8 mouse cellular contexts compared by ENCODE assay signal in genomic region chr10:85957464-85957950, GRCm38 (mm10). TPM values are rescaled to one million over a fixed set of nuclear protein-coding genes. Genes with fewer than 3 reads are reported as not detected.
DNase-seq lines count a peak whose midpoint lies in the region; ATAC-seq and TF ChIP-seq lines count a peak whose summit lies in the region.

Gene Rtcb (minus strand): TSS chr10:85957823.

- H3K4me2 ChIP-seq in hindbrain, postnatal 0 days (ENCODE audit: low read depth, low read length), result peak within 1 kb of the TSS; percentile 61

- no peaks in the 10 kb centered on the region for H3K27me3 ChIP-seq in hindbrain, postnatal 0 days (ENCODE audit: insufficient read depth, low read length)

- H3K9ac ChIP-seq in hindbrain, postnatal 0 days (replicated peaks; ENCODE audit: low read length), result peak within 1 kb of the TSS; percentile 88

- peaks cover 3% of the 10 kb centered on the region; the same call in 1 of the 2 replicates for H3K4me1 ChIP-seq in hindbrain, postnatal 0 days (ENCODE audit: insufficient read depth, low read length)

- DNase-seq in ZHBTc4 (ENCODE audit: low read depth, low spot score), result peak; percentile 96
- DNase-seq in gastrocnemius, adult 2 months, result peak; percentile 98
- DNase-seq in hindbrain, postnatal 0 days (ENCODE audit: low spot score), result peak; percentile 98
- peak; percentile 98 to 100 for DNase-seq in left cerebral cortex, adult 2 months (ENCODE audit: extremely low spot score in 1 of 2, low spot score in 2 of 2)
- peak; percentile 98 to 100 for DNase-seq in right cerebral cortex, adult 2 months (ENCODE audit: low spot score in 2 of 2)
- peak; percentile 99 for DNase-seq in urinary bladder, postnatal 14 days (ENCODE audit: low spot score)

- peak within 1 kb of the TSS; percentile 92 for H3K27ac ChIP-seq in gastrocnemius, adult 2 months
- H3K27ac ChIP-seq in hindbrain, postnatal 0 days, result peak within 1 kb of the TSS; percentile 86
- H3K27ac ChIP-seq in left cerebral cortex, adult 2 months, result peak within 1 kb of the TSS; percentile 89

- under 1% methylated on average over 38 of the region's 38 CpGs for WGBS in hindbrain, postnatal 0 days

- no peaks in the 10 kb centered on the region for H3K9me3 ChIP-seq in hindbrain, postnatal 0 days (ENCODE audit: low read length)

- intact Hi-C loops in gastrocnemius, adult 2 months (cut with DNase I), result loop anchor here (5.0 kb wide), 2 partner anchors 40 to 65 kb away; partner anchors contain the start of genes Fbxo7 and Prdm4
- intact Hi-C loops in left cerebral cortex, adult 2 months (cut with DNase I), result no loop called here

- H3K4me3 ChIP-seq in gastrocnemius, adult 2 months, result peak within 1 kb of the TSS; percentile 80
- peak within 1 kb of the TSS; percentile 95 for H3K4me3 ChIP-seq in hindbrain, postnatal 0 days (ENCODE audit: low read length)
- H3K4me3 ChIP-seq in left cerebral cortex, adult 2 months, result peak within 1 kb of the TSS; percentile 59

- H3K36me3 ChIP-seq in hindbrain, postnatal 0 days (ENCODE audit: insufficient read depth, low read length), result peaks cover 10% of the 10 kb centered on the region; the same call in 1 of the 2 replicates

- no peak for TF ChIP-seq CTCF in gastrocnemius, adult 2 months (IDR thresholded peaks at IDR 0.05)
- TF ChIP-seq CTCF in hindbrain, postnatal 0 days (IDR thresholded peaks at IDR 0.05; ENCODE audit: low read depth), result no peak
- TF ChIP-seq CTCF in left cerebral cortex, adult 2 months (IDR thresholded peaks at IDR 0.05), result no peak

- ATAC-seq in common myeloid progenitor, adult 5-6 weeks (replicated peaks; ENCODE audit: low read depth, poor library complexity, severe bottlenecking), result peak; percentile 97
- peak; percentile 92 for ATAC-seq in hindbrain, postnatal 0 days
- ATAC-seq in megakaryocyte, adult 5-6 weeks (ENCODE audit: poor library complexity, severe bottlenecking), result peak; percentile 99

RNA-seq across cellular contexts. Expression of gene Rtcb, which starts in this region (rescaled TPM):
- total RNA-seq in common myeloid progenitor, adult 5-6 weeks (2017), result 176 and 191 TPM in 2 replicates
- total RNA-seq in gastrocnemius, adult 2 months (2021), result 10 to 100 TPM; 44.0 to 48.4 TPM
- total RNA-seq in hindbrain, postnatal 0 days (2014; rRNA removed), result 90.8 and 91.8 TPM in 2 replicates
- polyA plus RNA-seq in hindbrain, postnatal 0 days (2015; fragmentation: Nextera tagmentation; extraction: Ambion mirVana), result 159 and 164 TPM in 2 replicates
- total RNA-seq in left cerebral cortex, adult 2 months (2021), result 100 to 1,000 TPM; 102 to 116 TPM
- 34.3 and 38.8 TPM in 2 replicates for total RNA-seq in megakaryocyte, adult 5-6 weeks (2015)
- total RNA-seq in megakaryocyte, adult 5-6 weeks (2017), result 79.5 and 91.3 TPM in 2 replicates

Comparison
In these comparisons a context has a peak if more than half of its experiments do, and no peak if none do; other contexts are left out.
1. Peak in every context shown above with its lines: DNase-seq, ATAC-seq, H3K4me3 ChIP-seq and H3K27ac ChIP-seq.